ENCODE assay signal across 7 mouse cellular contexts in the genomic region with DNA sequence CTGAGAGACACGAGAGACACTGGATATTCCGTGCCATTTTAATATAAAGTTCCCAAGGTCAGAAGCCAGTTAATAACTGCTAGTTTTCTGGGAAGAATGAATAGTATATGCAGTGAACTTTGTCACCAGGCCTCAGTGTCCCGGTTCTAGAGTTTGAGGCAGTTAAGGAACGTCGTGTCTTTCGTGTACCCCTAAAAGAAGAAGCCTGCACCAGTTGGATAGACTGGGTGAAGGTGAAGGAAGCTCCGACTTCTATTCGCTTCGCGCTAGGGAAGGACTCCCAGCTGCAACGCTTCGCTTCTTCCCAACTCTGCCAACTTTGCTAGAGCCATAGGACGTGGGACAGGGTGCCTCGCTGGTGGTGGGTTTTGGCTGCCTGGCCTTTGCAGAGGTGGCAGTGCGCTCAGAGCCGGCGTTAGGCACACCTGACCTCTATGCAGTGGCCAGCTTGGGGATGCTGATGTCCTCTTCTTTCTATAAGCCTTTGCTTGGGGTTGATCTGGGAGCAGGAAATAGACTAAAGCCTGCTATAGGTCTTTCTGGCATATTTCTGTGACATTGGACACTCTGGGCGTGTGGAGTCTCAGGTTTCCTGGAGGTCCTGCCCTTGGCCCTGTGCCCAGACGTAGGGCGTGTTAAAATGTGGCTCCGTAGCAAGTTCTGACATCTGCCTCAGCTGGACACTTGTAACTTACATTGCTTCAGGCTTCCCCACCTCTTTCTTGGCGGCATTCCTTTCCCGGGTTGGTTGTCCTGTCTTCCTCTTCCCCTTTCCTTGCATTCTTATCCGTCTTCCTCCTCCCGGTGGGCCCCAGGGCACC. TPM values are rescaled to one million over a fixed set of nuclear protein-coding genes. Genes with fewer than 3 reads are reported as not detected.
DNase-seq lines count a peak whose midpoint lies in the region; ATAC-seq and TF ChIP-seq lines count a peak whose summit lies in the region.

No protein-coding gene starts in this region.

- WGBS in hindbrain, embryonic 11.5 days = 5% methylated on average over 25 of the region's 25 CpGs
- WGBS in limb, embryonic 14.5 days = 6% methylated on average over 25 of the region's 25 CpGs
- 4% methylated on average over 25 of the region's 25 CpGs for WGBS in midbrain, embryonic 16.5 days

- TF ChIP-seq POLR2A in limb, embryonic 14.5 days (IDR thresholded peaks at IDR 0.05; ENCODE audit: borderline replicate concordance, extremely low read depth, insufficient read depth, insufficient read length) = no peak

- H3K27me3 ChIP-seq in erythroblast, embryonic 14.5 days (ENCODE audit: control insufficient read depth) = peaks cover 11% of the 10 kb centered on the region
- no peaks in the 10 kb centered on the region for H3K27me3 ChIP-seq in hindbrain, embryonic 11.5 days (ENCODE audit: control insufficient read depth, insufficient read depth, low read length)
- no peaks in the 10 kb centered on the region for H3K27me3 ChIP-seq in limb, embryonic 14.5 days (ENCODE audit: control insufficient read depth, insufficient read depth, low read length)
- H3K27me3 ChIP-seq in midbrain, embryonic 16.5 days (ENCODE audit: control insufficient read depth, insufficient read depth, low read depth, low read length) = no peaks in the 10 kb centered on the region

- H3K9me3 ChIP-seq in erythroblast, embryonic 14.5 days (ENCODE audit: control insufficient read depth, low read length) = no peaks in the 10 kb centered on the region
- no peaks in the 10 kb centered on the region for H3K9me3 ChIP-seq in hindbrain, embryonic 11.5 days (ENCODE audit: control insufficient read depth, low read length)
- H3K9me3 ChIP-seq in limb, embryonic 14.5 days (ENCODE audit: control insufficient read depth, low read length) = no peaks in the 10 kb centered on the region
- H3K9me3 ChIP-seq in midbrain, embryonic 16.5 days (replicated peaks; ENCODE audit: control insufficient read depth, low read length, poor library complexity, severe bottlenecking) = no peaks in the 10 kb centered on the region

- peak overlapping the region; percentile 87 for H3K4me3 ChIP-seq in erythroblast, embryonic 14.5 days (replicated peaks)
- peak overlapping the region; percentile 79 for H3K4me3 ChIP-seq in hindbrain, embryonic 11.5 days (ENCODE audit: low read depth, low read length)
- peak overlapping the region; percentile 63 for H3K4me3 ChIP-seq in limb, embryonic 14.5 days (replicated peaks; ENCODE audit: low read length)
- H3K4me3 ChIP-seq in midbrain, embryonic 16.5 days (ENCODE audit: low read depth, low read length) = peak overlapping the region; percentile 86

- H3K4me2 ChIP-seq in hindbrain, embryonic 11.5 days (replicated peaks; ENCODE audit: low read depth, low read length) = peak overlapping the region; percentile 94
- peak overlapping the region; percentile 82 for H3K4me2 ChIP-seq in limb, embryonic 14.5 days (replicated peaks; ENCODE audit: low read depth, low read length, severe bottlenecking)
- peak overlapping the region; percentile 99 for H3K4me2 ChIP-seq in midbrain, embryonic 16.5 days (ENCODE audit: low read length)

- no peak overlapping the region for H3K27ac ChIP-seq in hindbrain, embryonic 11.5 days (ENCODE audit: low read depth, low read length)
- H3K27ac ChIP-seq in limb, embryonic 14.5 days (replicated peaks; ENCODE audit: low read depth, low read length) = no peak overlapping the region
- H3K27ac ChIP-seq in midbrain, embryonic 16.5 days (ENCODE audit: low read length) = no peak overlapping the region

- peak; percentile 49 for DNase-seq in ES-CJ7 (ENCODE audit: low read depth, low spot score)
- peak; percentile 21 for DNase-seq in adrenal gland, postnatal 25 days
- DNase-seq in hindbrain, embryonic 11.5 days (ENCODE audit: low spot score) = peak; percentile 56
- peak; percentile 58 for DNase-seq in limb, embryonic 14.5 days (ENCODE audit: low spot score)
- peak; percentile 13 for DNase-seq in thymus, adult 18-20 months

- H3K36me3 ChIP-seq in erythroblast, embryonic 14.5 days (ENCODE audit: control insufficient read depth) = peaks cover 6% of the 10 kb centered on the region
- no peaks in the 10 kb centered on the region for H3K36me3 ChIP-seq in hindbrain, embryonic 11.5 days (ENCODE audit: control insufficient read depth, insufficient read depth, low read length)
- H3K36me3 ChIP-seq in limb, embryonic 14.5 days (ENCODE audit: control insufficient read depth, insufficient read depth, low read length) = no peaks in the 10 kb centered on the region
- no peaks in the 10 kb centered on the region for H3K36me3 ChIP-seq in midbrain, embryonic 16.5 days (ENCODE audit: control insufficient read depth, insufficient read depth, low read length)

- peak overlapping the region; percentile 92 for H3K9ac ChIP-seq in hindbrain, embryonic 11.5 days (ENCODE audit: low read depth, low read length)
- H3K9ac ChIP-seq in limb, embryonic 14.5 days (ENCODE audit: low read depth, low read length, severe bottlenecking) = peak overlapping the region; percentile 82
- H3K9ac ChIP-seq in midbrain, embryonic 16.5 days (ENCODE audit: low read depth, low read length) = peak overlapping the region; percentile 87

- peaks cover 68% of the 10 kb centered on the region for H3K4me1 ChIP-seq in erythroblast, embryonic 14.5 days (ENCODE audit: control insufficient read depth)
- peaks cover 4% of the 10 kb centered on the region; the same call in 1 of the 2 replicates for H3K4me1 ChIP-seq in hindbrain, embryonic 11.5 days (replicated peaks; ENCODE audit: control insufficient read depth, insufficient read depth, low read length)
- peaks cover 15% of the 10 kb centered on the region for H3K4me1 ChIP-seq in limb, embryonic 14.5 days (ENCODE audit: control insufficient read depth, insufficient read depth, low read length)
- peaks cover 28% of the 10 kb centered on the region for H3K4me1 ChIP-seq in midbrain, embryonic 16.5 days (ENCODE audit: control insufficient read depth, insufficient read depth, low read length)

- no peak for ATAC-seq in hindbrain, embryonic 11.5 days (ENCODE audit: low FRiP score)
- ATAC-seq in limb, embryonic 14.5 days (ENCODE audit: low FRiP score, low read depth) = no peak
- ATAC-seq in midbrain, embryonic 16.5 days = no peak

RNA-seq across cellular contexts. Expression of a gene that starts 1.7 kb away (rescaled TPM):
- 13.6 and 15.0 TPM in 2 replicates for total RNA-seq in adrenal gland, postnatal 25 days (2021)
- polyA plus RNA-seq in erythroblast, embryonic 14.5 days (2012) = 0.17 and 0.28 TPM in 2 replicates
- 17.1 and 17.2 TPM in 2 replicates for polyA plus RNA-seq in hindbrain, embryonic 11.5 days (2014; fragmentation: Nextera tagmentation; extraction: Ambion mirVana)
- polyA plus RNA-seq in limb, embryonic 14.5 days (2012; rRNA removed) = 7.1 and 7.7 TPM in 2 replicates
- polyA plus RNA-seq in limb, embryonic 14.5 days (2014; fragmentation: Nextera tagmentation; extraction: Ambion mirVana) = 12.2 and 14.2 TPM in 2 replicates
- 19.3 and 25.7 TPM in 2 replicates for polyA plus RNA-seq in midbrain, embryonic 16.5 days (2015; fragmentation: Nextera tagmentation; extraction: Ambion mirVana)
